Mouse (Mus musculus) cerebellum, postnatal 10 days (tissue): ENCODE measurements at regions not wholly inside any gene's neighbourhood (a gene's known extent, or its start where the extent isn't known, plus 50 kb on each side); places are given as distances from the start of the nearest gene placed in this dataset.

Experiments
- DNase-seq, 2 experiments: peaks; one replicate each; pipeline ENCODE4 v3.0.0; 2021; ENCODE audit warnings: mixed read lengths in 2 of 2

DNA sequence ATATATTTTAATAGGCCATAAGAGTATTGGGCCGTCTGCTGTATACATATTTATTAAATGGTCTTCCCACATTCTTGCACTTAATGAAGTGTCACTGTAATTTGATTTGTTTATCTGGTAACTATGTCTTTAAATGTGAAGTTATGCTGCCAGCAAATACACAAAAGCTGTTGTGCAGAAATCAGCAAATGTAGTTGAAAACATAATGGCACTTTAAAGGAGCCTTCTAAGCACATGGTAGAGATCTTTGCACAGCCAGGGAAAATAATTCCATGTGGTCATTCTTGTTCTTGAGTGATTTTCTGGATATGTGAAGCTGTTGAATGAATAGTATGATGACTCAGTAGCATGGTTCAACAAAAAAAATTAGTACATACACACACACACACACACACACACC, 164.4 kb upstream of the Meox2 start:
- DNase-seq, result no peak

DNA sequence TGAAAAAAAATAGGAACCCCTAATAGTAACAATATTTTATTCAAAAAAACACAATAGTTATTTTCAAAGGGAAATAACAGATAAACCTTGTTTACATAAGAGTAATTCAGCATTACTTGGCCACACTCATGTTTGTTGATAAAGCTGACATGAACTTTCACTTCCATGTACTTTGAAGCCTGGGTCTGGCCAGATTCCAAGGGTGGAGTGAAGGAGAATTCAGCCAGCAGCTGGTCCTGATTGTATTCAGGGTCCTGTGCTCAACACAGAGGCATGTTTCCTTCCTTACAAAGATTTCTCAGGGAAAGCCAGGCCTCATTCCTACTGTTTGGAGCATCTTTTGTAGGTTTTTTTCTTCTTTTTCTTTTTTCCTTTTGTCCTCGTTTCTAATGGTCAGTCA, 162.4 kb upstream of the Meox2 start:
- DNase-seq, result peak; percentile 18 to 43

DNA sequence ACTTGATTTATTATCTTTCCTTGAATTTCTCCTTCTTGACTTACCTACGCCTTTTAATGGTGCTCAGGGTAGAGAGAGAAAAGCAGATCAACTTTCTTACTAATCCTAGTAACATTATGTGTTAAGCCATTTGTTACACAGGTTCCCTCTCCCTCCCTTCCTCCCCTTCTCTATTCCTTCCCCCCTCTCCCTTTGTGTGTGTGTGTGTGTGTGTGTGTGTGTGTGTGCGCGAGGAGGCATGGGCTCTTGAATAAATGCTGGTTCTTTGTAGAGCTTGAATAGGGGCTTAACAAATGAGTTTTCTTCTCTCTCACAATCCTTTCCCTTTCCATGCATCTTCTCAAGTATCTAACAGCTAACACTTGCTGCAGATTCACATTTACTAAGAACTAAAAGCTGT, 160.4 kb upstream of the Meox2 start:
- no peak for DNase-seq

DNA sequence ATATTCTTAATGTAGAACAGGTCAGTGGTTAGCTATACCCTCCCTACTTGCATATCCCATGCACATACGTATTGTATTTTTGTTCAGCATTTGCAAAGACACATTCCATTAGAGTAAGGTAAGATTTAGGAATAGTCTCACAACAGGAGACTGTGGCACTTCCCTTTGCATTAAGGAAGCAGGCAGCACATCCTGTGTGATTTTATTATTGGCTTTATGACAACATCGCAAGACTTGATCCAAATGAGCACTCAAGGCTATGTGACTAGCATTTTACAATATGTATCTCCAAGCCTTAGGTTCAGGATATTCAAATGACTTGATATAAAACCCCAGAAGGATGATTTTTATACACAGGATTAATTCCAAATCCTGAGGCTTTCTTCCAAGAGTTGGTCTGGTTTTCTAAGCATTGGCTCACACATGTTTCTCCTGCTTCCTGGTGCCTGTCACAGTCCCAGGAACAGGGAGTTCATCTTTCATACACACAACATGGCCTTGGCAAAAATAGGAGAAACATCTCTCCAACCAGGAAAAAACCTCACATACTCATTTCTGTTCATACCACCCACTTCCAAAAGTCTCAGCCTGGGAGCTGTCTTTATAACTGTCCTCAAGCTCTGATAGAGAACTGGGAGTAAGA, 159.1 kb upstream of the Meox2 start:
- DNase-seq, result peak in 1 of 2 experiments; percentile 4

DNA sequence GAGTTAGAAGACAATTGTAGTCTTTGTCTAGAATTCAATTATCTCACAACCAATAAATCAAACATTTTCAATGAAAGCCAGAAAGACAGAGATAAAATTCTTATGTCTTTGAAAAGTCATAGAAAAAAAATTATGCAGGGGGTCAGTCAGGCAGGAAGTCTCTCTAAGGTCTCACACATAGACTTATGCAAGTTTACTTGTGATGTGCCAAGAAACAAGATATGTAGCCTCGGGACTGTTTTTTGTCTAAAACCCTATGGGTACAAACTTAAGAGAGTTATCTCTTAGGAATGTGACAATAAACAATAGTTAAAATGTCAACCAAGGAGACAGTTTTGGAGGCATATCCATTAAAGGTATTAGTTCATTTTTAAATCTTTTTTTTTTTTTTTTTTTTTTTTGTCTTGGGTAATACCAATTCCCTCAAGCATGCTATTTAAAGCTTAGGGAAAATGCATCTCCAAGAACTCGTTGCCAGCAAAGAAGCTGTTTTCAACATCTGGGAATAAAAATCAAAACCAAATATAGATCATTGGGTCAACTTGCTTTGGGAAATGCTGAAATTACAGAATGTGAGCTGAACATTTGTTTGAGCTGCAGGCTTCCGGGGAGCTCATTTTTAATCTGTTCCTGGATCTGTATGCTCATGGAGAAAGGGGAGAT, 133.8 kb upstream of the Meox2 start:
- no peak for DNase-seq

DNA sequence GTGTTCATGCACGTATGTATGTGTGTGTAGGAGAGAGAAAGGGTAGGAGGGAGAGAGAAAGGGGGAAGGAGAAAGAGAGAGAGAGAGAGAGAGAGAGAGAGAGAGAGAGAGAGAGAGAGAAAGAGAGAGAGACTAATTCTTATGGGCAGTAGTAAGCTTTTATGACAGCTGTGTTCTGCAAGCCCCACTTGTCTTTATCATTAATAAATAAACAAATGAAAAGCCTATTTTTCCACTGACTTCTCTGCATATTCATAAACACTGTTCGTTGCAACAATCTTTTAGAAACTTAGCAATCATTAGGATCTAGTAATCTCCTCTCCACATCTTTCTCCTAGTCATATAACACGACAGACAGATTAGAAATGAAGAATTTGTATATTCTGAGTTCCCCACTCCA, 131.2 kb upstream of the Meox2 start:
- DNase-seq, result no peak

DNA sequence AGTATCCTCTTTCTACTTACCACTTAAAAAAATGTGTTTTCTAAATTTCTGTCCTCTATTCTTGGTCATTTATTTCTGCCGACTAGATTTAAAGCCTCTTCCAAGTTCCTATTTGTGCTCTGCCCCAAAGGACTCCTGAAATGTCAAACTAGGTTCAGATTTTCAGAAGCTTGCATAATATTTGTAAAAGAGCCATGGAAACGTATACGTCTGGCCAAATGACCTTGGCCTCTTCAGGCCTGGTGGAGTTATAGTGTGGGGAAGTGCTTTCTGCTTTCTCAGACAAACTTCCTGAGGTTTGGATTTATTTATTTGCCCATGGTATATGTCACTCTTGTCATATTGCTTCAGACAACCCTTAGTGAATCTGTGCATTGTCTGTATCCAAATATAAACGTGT, 117.2 kb upstream of the Meox2 start:
- DNase-seq, result no peak

DNA sequence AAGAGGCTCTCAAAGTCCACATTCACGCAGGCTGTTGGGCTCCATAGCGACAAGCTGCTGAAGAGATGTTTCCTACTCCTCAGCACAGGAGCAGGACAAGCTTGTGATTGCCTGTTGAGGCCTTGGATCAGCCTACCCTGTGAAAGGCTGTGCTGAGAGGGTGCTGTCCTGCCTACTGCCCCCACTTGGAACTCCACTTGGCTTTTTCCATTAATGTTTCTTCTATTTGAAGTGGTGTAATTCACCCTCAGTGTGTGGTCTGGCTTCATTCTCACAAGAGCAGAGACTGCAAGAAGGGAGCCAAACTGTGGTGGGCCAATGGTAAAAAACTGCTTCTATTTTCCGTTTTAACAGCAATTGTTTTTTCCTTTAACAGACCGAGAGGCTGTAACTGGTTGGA, 116.4 kb upstream of the Meox2 start:
- DNase-seq, result peak in 1 of 2 experiments; percentile 11

DNA sequence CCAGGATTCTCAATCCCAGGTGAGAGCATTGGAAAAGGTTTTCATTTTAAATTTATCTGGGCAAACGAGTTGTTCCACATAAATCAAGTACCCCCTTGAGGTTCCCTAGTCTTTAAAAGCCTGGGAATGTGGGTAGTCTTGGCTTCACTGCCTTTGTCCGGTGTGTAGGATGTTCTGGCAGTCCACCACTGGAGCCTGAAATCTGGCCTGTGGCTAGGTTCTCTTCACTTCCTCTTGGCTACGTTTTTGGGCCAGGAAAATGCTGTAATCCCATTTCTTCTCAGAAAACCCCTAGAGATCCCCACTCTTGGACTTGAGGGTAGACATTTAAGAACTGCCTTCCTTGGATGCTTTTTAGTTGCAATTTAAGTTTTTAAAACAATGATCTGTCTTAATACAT, 106.9 kb upstream of the Meox2 start:
- DNase-seq, result no peak

DNA sequence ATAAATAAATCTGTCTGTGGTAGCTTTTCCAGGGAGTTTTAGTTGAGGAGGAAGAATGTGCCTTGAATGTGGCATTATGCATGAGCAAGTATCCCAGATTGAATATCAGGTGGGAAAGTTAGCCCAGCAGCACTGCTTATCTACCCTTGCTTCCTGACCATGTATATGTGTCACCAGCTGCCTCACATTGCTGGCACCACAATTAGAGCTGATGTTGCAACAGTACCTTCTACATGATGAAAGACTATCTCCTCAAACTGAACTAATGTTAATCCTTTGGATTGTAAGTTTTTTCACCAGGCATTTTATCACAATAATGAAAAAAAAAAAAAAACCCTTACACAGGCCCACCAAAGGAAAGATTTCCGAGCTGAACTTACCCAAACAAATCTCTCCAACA, 103.1 kb upstream of the Meox2 start:
- no peak for DNase-seq

DNA sequence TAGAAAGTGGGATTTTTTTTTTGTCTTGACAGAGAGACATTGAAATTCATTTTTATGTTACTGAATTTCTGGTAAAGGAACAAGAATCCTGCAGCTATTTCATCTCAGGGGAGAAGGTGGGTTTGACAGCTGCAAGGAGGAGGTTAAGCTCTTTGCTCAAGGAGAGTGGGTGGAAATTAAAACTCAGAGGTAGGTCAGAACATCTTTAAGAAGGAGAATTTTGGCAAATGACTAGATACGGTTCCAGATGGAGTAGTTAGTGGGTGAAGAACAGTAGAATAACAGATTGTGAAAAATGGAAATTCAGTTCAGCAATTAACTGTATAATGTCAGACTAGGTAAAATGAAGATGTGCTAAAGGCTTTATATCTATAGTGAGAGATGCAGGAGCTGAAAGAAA, 98.0 kb upstream of the Meox2 start:
- DNase-seq, result no peak

DNA sequence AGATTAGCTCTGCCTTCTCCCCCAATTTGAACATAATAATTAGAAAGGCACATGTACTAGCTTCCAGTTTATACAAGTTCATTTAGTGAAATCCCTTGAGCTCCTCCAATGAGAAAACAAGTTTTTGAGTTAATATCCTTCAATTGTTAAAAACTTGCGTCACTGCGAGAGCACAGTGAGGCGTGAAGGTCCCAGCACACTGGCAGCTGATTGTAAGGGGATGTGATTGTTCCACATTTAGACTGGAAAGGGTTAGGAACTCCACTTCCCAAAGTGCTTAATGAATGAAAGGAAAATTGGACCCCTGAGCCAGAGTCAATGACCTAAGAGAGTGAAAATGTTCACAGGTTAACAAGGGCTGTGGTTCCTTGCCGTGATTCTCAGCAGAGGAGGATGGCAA, 93.9 kb upstream of the Meox2 start:
- peak in 1 of 2 experiments; percentile 5 for DNase-seq

DNA sequence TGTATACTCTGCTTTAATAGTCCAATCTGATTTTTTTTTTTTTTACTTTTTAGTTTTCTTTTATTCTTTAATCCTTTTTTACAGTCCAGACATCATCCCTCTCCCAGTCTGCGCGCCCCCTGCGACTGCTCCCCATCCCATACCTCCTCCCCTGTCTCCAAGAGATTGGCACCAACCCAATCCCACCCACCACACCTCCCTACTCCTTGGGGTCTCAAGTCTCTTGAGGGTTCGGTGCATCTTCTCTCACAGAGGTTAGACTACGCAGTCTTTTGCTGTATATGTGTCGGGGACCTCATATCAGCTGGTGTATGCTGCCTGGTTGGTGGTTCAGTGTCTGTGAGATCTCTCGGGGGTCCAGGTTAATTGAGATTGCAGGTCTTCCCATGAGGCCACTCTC, 93.4 kb upstream of the Meox2 start:
- DNase-seq, result peak; percentile 11 to 28

DNA sequence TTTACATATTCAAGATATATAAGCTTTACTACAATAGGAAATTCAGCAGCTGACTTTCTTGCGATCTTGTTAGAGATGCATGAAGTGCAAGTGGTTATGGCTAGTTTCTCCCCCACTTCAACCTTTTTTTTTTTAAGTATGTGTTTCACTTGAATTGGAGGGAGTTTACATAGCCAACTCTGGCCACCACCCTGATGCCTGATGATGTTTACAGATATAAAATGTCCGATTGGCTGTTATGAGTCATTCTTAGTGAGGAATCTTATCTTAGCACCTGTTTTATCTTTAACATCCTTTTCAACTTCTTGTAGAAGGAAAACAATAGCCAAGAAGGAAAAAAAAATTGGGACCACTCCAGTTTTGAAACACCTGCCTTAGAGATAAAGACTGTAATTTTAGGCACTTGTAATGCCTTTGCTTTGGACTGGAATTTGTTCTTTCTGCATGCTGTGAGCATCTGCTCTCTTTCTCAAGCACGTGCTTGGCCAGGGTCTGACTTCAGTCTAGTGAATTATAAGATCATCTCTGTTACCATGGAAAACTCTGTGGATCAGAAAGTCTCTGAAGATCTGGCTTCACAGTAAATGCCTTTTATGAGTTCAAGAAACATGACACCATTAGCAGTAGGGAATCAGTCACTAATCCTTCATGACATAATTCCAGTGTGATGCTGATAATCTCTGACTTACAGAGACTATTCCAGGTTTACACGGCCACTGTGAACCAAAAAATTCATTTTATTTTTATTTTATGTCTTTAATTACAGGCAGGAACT, 92.7 kb upstream of the Meox2 start:
- peak; percentile 65 to 75 for DNase-seq

DNA sequence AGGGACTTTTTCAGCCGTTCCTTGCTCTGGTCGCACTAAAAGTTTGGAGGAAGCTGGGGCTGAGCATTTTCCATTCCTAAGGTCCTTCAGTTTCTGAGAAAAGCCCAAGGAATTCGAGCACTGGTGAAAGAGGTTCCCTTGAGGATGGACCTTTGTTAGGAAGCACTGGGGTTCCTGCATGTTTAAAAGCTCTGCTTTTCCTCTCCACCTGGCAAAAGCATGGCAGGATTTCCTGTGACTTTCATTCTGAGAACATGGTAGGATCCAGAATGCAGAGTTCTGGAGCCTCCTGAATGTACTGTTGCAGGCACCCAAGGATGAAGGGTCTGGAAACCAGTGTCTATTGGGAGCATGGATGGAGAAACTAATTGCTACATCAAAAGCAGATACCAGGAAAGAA, 61.1 kb upstream of the Meox2 start:
- no peak for DNase-seq

DNA sequence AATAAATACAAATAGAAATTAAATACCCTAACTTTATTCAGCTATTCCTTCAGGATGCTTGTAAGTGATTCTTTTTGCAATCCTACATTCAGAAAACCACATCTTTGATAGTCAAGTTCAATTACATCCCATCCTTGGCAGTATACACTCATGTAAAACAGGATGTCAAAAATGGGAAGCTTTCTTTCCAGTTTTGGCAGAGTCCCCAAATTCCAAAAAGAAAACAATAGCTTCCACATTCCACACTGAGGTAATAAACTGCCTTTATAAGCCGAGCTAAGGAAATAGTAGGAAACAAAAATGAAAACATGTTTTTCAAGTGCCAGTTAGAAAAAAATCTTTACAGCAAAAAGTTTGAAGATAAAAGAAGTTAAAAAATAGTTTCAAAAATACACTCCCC, 57.7 kb upstream of the Meox2 start:
- DNase-seq, result no peak

DNA sequence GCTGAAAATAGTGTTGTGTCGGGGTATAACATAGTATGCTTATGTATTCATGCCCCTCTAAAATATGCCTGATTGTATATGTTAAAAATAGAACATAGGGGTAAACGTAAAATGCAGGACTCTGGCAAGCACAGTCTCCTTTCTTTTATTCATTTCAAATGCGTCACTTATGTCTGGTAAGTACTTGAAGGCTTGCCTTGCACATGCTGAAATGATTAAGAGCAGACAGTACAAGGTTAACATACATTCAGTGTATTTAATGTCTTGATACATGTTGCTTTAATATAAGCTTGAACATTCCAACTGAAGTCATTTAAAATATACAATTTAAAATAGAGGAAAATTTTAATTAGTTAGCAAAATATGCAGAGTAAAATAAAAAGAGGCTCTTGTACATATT, 50.9 kb upstream of the Meox2 start:
- no peak for DNase-seq
